Mouse (Mus musculus) A20 (cell line): ENCODE measurements around the gene Rhobtb3.
A peak's percentile ranks its signal among the peaks of the same experiment; 100 is the strongest.
"Not testable (repeated sequence)": the region's sequence is repeated elsewhere in the genome, so short reads cannot be mapped to it uniquely, and the experiment has no call there.

ENCODE experiments used
- DNase-seq: peaks from one replicate; pipeline ENCODE4 v3.0.0-alpha.2; 2011; ENCODE audit warnings: low read depth, low spot score

Rhobtb3 gene

GRCm38 (mm10) chr13:75929071-75929470 lies 14.7 kb downstream of the Rhobtb3 start:
- not testable (repeated sequence) for DNase-seq

GRCm38 (mm10) chr13:75927951-75928350 lies 15.8 kb downstream of the Rhobtb3 start:
- DNase-seq: no peak

DNA sequence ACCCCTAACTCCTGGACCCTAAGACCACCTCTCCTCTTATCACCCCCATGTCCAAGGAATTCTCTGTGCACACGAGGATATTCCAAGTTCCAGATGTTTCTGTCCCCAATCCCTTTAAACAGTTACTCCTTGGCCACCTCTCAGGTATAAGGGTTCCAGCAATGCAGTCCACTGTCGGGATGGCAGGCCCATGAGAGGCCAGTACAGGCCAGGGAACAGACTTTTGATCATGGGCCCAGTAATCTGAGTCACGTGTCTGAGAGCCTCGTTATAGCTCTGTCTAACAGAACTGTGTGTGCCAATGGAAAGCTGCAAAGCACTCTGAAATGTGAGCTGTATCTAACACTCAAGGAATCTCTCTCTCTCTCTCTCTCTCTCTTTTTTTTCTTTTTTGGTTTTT lies 29.6 kb downstream of the Rhobtb3 start:
- no peak for DNase-seq

- DNase-seq: no peak
These were observed 35.5 kb downstream of the Rhobtb3 start for GRCm38 (mm10) chr13:75908187-75908586.

DNA sequence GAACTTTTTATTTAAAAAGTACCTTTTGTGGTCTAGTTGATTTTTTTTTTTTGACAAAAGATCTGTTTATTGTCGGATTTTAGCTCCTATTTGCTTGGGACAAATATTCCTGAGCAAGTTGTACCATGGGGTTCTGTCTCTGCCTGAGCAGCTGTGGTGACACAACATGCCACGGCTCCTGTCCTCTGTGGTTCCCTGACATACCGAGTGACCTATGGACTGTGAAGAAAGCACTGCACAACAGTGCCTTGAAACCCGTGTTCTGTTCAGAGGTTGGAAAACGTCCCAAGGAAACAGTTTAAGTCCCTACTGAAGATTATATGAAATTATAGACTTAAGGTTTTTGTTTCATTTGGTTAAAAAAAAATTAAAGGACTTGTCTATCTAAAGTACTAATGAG lies 36.6 kb downstream of the Rhobtb3 start:
- no peak for DNase-seq

GRCm38 (mm10) chr13:75904660-75905059 lies 39.1 kb downstream of the Rhobtb3 start:
- no peak for DNase-seq

DNA sequence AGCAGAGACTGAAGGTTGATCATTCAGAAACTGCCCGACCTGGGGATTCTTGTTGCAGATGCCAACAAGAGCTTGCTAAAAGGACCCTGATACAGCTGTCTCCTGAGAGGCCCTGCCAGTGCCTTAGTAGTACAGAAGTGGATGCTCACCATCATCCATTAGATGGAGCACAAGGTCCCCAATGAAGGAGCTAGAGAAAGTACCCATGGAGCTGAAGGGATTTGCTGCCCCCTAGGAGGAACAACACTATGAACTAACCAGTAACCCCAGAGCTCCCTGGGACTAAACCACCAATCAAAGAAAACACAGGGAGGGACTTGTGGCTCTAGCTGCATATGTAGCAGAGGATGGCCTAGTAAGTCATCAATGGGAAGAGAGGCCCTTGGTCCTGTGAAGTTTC lies 42.8 kb downstream of the Rhobtb3 start:
- not testable (repeated sequence) for DNase-seq

GRCm38 (mm10) chr13:75892876-75893275 lies 50.8 kb downstream of the Rhobtb3 start:
- DNase-seq: no peak

GRCm38 (mm10) chr13:75892291-75892690 lies 51.4 kb downstream of the Rhobtb3 start:
- no peak for DNase-seq

GRCm38 (mm10) chr13:75891868-75892267 lies 51.9 kb downstream of the Rhobtb3 start:
- DNase-seq: no peak

DNA sequence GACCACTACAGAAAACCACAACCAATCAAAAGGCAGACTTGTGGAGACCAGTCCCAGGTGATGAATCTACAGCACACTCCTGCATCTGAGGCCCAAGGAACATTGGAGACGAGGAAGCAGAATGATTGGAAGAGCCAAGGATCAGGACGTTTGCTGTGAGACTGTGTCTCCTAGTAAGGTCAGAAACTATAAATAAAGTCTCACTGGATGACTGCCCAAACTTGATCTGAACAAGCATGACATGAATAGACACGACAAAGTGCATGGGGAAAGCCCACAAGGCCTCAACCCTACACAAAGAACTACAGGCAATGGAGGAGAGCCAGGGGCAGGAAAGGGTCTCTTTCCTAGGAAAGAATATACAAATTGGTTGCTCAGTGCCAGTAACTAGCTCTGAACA lies 59.9 kb downstream of the Rhobtb3 start:
- DNase-seq: no peak

DNA sequence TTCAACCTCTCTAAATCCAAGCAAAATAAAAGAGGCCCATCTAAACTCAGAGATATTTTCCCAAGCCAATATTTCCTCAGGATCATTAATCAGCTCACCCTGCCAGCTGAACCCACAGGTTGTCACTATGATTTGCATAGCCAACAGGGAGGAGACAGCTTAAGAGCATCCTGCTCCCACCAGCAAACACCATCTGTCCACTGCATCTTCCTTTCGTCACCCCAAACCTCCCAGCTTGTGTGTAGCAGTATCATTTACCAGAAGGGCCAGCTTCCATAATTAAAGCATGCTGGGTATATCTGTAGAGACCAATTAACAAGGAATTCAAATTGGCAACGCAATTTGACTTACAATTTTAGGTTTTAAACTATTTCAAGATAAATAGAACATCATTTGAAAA lies 63.2 kb downstream of the Rhobtb3 start:
- DNase-seq: no peak

- no peak for DNase-seq
These were observed 64.0 kb downstream of the Rhobtb3 start for GRCm38 (mm10) chr13:75879756-75880155.

DNA sequence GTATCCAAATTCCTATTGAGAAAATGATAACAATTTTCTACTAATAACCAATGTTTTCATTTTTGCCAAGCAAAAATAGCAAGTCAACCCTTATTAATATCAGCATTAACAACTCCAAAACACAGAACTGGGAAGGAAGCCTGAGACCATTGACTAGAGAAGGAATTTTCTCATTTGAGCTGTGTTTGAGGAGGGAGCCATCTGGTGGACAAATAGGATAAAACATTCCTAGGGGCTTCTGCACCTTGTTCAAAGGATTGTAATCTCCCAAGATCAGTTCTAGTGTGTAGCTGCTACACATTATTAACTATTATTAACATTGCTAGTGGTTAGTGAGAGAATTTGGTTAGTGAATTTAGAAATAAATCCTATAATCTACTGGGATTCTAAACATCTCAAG lies 65.8 kb downstream of the Rhobtb3 start:
- DNase-seq: peak; percentile 59

DNA sequence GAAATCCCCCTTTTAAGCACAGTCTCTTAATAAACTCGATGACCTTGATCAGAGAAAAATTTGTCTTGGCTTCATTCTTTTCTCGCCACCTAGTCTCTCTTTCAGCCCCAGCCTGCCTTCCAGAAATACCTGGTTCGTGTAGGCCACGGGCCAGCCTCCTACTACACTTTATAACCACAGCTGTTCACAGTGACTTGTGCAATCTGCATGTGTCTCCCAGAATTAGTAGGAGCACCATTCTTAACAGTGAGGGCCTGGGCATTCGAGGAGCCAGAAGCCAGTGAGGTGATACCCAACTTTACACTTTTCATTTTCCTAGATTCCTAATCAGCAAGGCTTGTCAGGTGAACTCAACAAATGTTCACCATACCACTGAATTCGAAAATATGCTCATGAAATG lies 67.1 kb downstream of the Rhobtb3 start:
- DNase-seq: no peak

- DNase-seq: not testable (repeated sequence)
These were observed 67.5 kb downstream of the Rhobtb3 start for GRCm38 (mm10) chr13:75876188-75876587.

GRCm38 (mm10) chr13:75874608-75875376 lies 68.9 kb downstream of the Rhobtb3 start:
- no peak for DNase-seq

DNA sequence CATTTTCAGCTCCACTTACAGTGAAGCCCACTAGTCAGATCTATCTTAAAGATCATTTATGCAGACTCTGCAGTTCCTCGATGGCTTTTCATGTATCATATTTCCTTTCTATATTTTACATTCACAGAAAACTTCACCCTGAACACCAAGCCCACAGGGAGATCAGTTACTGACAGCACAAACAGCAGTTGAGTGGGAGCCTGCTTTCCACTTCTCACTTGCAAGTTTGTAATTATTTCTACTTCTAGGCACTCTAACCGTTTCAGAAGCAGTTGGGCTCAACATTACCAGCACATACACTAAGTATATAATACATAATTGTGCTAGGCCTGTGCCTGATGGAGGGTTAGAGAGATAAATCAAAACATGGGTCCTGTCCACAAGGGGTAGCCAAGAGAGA lies 75.8 kb downstream of the Rhobtb3 start:
- DNase-seq: no peak

GRCm38 (mm10) chr13:75865486-75866184 lies 78.1 kb downstream of the Rhobtb3 start:
- no peak for DNase-seq

DNA sequence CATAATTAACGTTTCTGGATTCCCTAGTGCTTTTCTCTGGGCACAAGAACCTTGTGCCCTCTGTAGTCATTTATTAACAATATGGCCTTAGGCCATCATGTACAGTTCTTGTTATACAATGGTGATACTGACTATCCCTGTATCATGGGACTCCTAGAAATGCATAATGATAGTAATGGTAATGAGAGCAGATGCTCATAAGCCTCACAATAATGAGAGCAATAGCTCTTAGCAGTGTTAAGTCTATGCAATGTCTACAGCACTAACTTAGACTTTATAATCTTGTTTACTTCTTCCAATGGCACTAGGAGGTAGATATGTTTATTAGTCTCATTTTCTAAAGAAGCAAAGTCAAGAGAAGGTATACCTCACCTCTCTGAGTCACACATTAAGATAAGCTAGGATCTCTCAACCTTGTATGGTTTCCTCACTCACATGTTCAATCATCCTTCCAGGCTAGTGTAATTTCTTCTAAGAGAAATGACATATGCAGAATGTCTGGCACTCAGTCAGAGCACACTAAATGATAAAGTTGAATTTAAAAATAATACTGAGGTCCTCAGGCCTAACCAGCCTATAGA lies 84.4 kb downstream of the Rhobtb3 start:
- no peak for DNase-seq

DNA sequence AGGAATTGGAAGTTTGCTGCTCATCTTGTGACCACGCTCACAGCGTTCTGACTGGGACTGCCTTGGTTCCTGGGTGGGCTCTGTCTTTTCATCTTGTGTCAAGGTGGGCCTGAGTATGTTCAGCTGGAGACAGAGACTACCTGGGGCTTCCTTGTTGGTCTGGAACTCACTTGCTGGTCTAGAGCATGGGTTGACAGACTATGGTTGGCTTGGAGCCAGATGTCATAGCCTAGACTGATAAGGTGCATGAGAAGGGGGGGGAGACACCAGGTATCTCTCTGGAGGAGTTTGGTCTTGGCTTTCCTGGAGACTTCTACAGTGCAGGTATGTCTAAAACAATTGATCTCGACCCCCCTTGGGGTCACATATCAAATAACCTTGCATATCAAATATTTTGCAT lies 90.6 kb downstream of the Rhobtb3 start:
- no peak for DNase-seq

DNA sequence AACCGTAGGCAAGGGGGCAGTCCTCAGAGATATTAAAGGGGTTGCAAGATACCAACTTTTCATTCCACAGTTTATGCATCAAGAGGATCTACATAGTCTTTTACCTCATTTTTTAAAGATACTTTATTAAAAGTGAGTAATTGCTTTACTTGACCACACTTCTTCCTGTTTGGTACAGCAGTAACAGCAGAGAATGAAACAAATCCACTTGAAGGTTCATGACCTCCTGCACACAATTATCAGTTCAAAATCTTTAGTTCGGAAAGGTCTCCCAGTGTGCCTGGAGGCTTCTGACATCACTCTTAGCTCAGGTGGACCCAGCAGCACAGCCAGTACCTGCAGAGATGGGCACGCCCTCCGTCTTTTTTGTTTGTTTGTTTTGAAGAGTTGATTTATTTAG lies 91.7 kb downstream of the Rhobtb3 start:
- DNase-seq: no peak

GRCm38 (mm10) chr13:75847027-75847426 lies 96.7 kb downstream of the Rhobtb3 start:
- no peak for DNase-seq
